In the genomic region with DNA sequence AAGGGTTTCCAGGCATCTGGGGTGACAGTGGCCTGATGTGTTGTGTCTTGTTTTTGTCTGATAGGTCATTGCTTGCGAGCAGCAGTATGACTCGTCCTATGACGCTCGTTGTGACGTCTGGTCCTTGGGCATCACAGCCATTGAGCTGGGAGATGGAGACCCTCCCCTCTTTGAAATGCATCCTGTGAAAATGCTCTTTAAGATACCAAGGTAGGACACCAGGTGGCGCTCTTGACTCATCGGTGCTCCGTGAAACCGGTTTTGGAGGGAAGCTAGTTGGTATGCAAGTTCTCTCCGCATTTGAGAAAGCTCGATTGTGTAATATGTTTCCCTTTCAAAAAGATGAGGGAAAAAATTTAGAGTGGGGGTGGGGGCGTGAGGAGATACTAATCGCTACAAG, we compare ENCODE assay signal across 7 mouse cellular contexts.
A peak's percentile ranks its signal among the peaks of the same experiment; 100 is the strongest.
DNase-seq lines count a peak whose midpoint lies in the region; ATAC-seq and TF ChIP-seq lines count a peak whose summit lies in the region.

No protein-coding gene starts in this region.

- TF ChIP-seq CTCF in midbrain, postnatal 0 days (IDR thresholded peaks at IDR 0.05), result peak; percentile 99

- peak overlapping the region; percentile 12 for H3K4me2 ChIP-seq in midbrain, postnatal 0 days (ENCODE audit: low read depth, low read length, poor library complexity, severe bottlenecking)

- no peaks in the 10 kb centered on the region for H3K27me3 ChIP-seq in midbrain, postnatal 0 days (ENCODE audit: insufficient read depth, low read length)

- 1% methylated on average over 13 of the region's 13 CpGs for WGBS in midbrain, postnatal 0 days

- H3K36me3 ChIP-seq in midbrain, postnatal 0 days (ENCODE audit: insufficient read depth, low read length), result no peaks in the 10 kb centered on the region

- no peaks in the 10 kb centered on the region for H3K9me3 ChIP-seq in midbrain, postnatal 0 days (ENCODE audit: low read length)

- H3K4me1 ChIP-seq in midbrain, postnatal 0 days (ENCODE audit: insufficient read depth, low read length), result peaks cover 3% of the 10 kb centered on the region; the same call in 1 of the 2 replicates

- H3K27ac ChIP-seq in midbrain, postnatal 0 days (ENCODE audit: low read depth, low read length), result peak overlapping the region; percentile 48; the same call in 1 of the 2 replicates

- intact Hi-C loops in left cerebral cortex, postnatal 4 days (cut with DNase I), result loop anchor here (2.0 to 10.0 kb wide), 3 partner anchors 101 to 538 kb away; partner anchors contain the start of genes Gm26558 and Gorasp2

- no peak overlapping the region for H3K9ac ChIP-seq in midbrain, postnatal 0 days (replicated peaks; ENCODE audit: low read length, poor library complexity, severe bottlenecking)

- ATAC-seq in midbrain, postnatal 0 days (ENCODE audit: low FRiP score), result peak; percentile 93

- peak; percentile 76 to 80 for DNase-seq in adrenal gland, adult 18-20 months (ENCODE audit: low spot score in 2 of 2)
- DNase-seq in embryo, embryonic 11 days, result peak; percentile 91
- peak; percentile 93 for DNase-seq in heart, adult 11 months
- DNase-seq in kidney, adult 11 months, result peak; percentile 34
- DNase-seq in left cerebral cortex, postnatal 4 days, result peak; percentile 90
- DNase-seq in midbrain, postnatal 0 days (ENCODE audit: low spot score), result peak; percentile 97
- DNase-seq in spleen, postnatal 10 days (ENCODE audit: low spot score in 2 of 2), result peak; percentile 46 to 78

- H3K4me3 ChIP-seq in midbrain, postnatal 0 days (ENCODE audit: low read depth, low read length), result peak overlapping the region; percentile 19

Comparison
In these comparisons a context has a peak if more than half of its experiments do, and no peak if none do; other contexts are left out.
1. Peak in every context shown above with its lines: DNase-seq, ATAC-seq, H3K4me3 ChIP-seq and H3K27ac ChIP-seq.
2. DNase-seq: peak in every context shown above with its lines; median percentile 97 in midbrain, postnatal 0 days; 93 in heart, adult 11 months; 91 in embryo, embryonic 11 days; 90 in left cerebral cortex, postnatal 4 days; 78 in adrenal gland, adult 18-20 months; 62 in spleen, postnatal 10 days; 34 in kidney, adult 11 months.